Mouse (Mus musculus) liver, adult 2 months (tissue): ENCODE measurements around the gene Prkcg. TPM values are rescaled to one million over a fixed set of nuclear protein-coding genes. Genes with fewer than 3 reads are reported as not detected.

Source experiments
- DNase-seq: peaks from one replicate; pipeline ENCODE4 v3.0.0-alpha.2; 2011; ENCODE audit warnings: low read depth, low spot score; ENCODE audit errors: extremely low read depth
- H3K27ac ChIP-seq: fragments of 200-500 bp; replicated peaks from 2 replicates; pipeline ENCODE4 v1.5.1; 2012; ENCODE audit warnings: low read depth, mild to moderate bottlenecking, control low read depth, inconsistent platforms, low read length; ENCODE audit not compliant: insufficient read depth
- H3K27me3 ChIP-seq: fragments of 200-500 bp; 2 replicates; pipeline ENCODE4 v1.6.1; 2012; ENCODE audit warnings: mild to moderate bottlenecking, moderate library complexity, low read length, inconsistent platforms; ENCODE audit not compliant: control insufficient read depth, insufficient read depth
- H3K36me3 ChIP-seq: fragments of 200-500 bp; 2 replicates; pipeline ENCODE4 v1.6.1; 2012; ENCODE audit warnings: low read length, inconsistent platforms; ENCODE audit not compliant: control insufficient read depth, insufficient read depth
- H3K4me1 ChIP-seq: fragments of 200-500 bp; 2 replicates; pipeline ENCODE4 v1.6.1; 2011; ENCODE audit warnings: low read length; ENCODE audit not compliant: control insufficient read depth, insufficient read depth
- H3K4me3 ChIP-seq: fragments of 200-500 bp; 2 replicates; pipeline ENCODE4 v1.5.1; 2011; ENCODE audit warnings: low read depth, mild to moderate bottlenecking, control low read depth, low read length, moderate library complexity; ENCODE audit not compliant: insufficient read depth
- H3K79me2 ChIP-seq: fragments of 200-500 bp; 2 replicates; pipeline ENCODE4 v1.6.1; 2012; ENCODE audit warnings: inconsistent platforms, mild to moderate bottlenecking, low read length, moderate library complexity; ENCODE audit not compliant: control insufficient read depth, insufficient read depth
- H3K9ac ChIP-seq: fragments of 200-500 bp; 2 replicates; pipeline ENCODE4 v1.6.1; 2012; ENCODE audit warnings: low read depth, mild to moderate bottlenecking, control low read depth, inconsistent platforms, low read length
- CTCF ChIP-seq: fragments of 200-500 bp; IDR thresholded peaks from 2 replicates; pipeline ENCODE4 v1.5.1; 2011; ENCODE audit warnings: low read depth, low read length, control low read depth
- POLR2A ChIP-seq: fragments of 200-500 bp; IDR thresholded peaks from 2 replicates; pipeline ENCODE4 v1.6.1; 2011; ENCODE audit warnings: low read length, control low read depth; ENCODE audit not compliant: insufficient read depth; ENCODE audit errors: extremely low read depth
- WGBS: fragments of 180-500 bp; shearing (Covaris S2); methylation state at CpG from one replicate; pipeline ENCODE4 v1.1.7; 2018; 5-methylcytosine and 5-hydroxymethylcytosine counted together
- polyA plus RNA-seq: library from polyadenylated mRNA; depleted of rRNA; stranded (reverse); fragments of >200 nt; gene quantifications from 2 replicates; pipeline ENCODE4 v1.2.3, GENCODE M21; 2012
- total RNA-seq: library from RNA; depleted of rRNA; stranded (reverse); fragments of >200 nt; gene quantifications from 2 replicates; pipeline ENCODE4 v1.2.3, GENCODE M21; 2014

Gene Prkcg
- total and polyA plus RNA-seq, 2 experiments: under 0.01 to 0.26 TPM

- H3K4me3 ChIP-seq: no peak overlapping the region
- TF ChIP-seq POLR2A: no peak
- no peaks in the 10 kb centered on the region for H3K27me3 ChIP-seq
- WGBS: 85% methylated on average over 8 of the region's 8 CpGs
- H3K79me2 ChIP-seq: no peaks in the 10 kb centered on the region
- H3K27ac ChIP-seq: no peak overlapping the region
- H3K9ac ChIP-seq: no peak overlapping the region
- H3K36me3 ChIP-seq: no peaks in the 10 kb centered on the region
- DNase-seq: no peak
- no peaks in the 10 kb centered on the region for H3K4me1 ChIP-seq
Observed at GRCm38 (mm10) chr7:3313571-3313970, 24.6 kb downstream of the Prkcg start.

GRCm38 (mm10) chr7:3314121-3314520 is 25.1 kb downstream of the Prkcg start:
- no peak overlapping the region for H3K27ac ChIP-seq
- no peak overlapping the region for H3K9ac ChIP-seq
- H3K4me1 ChIP-seq: no peaks in the 10 kb centered on the region
- H3K36me3 ChIP-seq: no peaks in the 10 kb centered on the region
- no peaks in the 10 kb centered on the region for H3K27me3 ChIP-seq
- TF ChIP-seq POLR2A (no peak), CTCF (no peak)
- no peaks in the 10 kb centered on the region for H3K79me2 ChIP-seq
- H3K4me3 ChIP-seq: no peak overlapping the region
- DNase-seq: no peak
- WGBS: 73% methylated on average over 5 of the region's 5 CpGs

- Histone ChIP-seq H3K27ac (no peak overlapping the region), H3K79me2 (no peaks in the 10 kb centered on the region), H3K4me3 (no peak overlapping the region), H3K27me3 (no peaks in the 10 kb centered on the region), H3K4me1 (no peaks in the 10 kb centered on the region), H3K36me3 (no peaks in the 10 kb centered on the region), H3K9ac (no peak overlapping the region)
- 62% methylated on average over 4 of the region's 4 CpGs for WGBS
- TF ChIP-seq CTCF (no peak), POLR2A (no peak)
- DNase-seq: no peak
Observed at GRCm38 (mm10) chr7:3317704-3318103, 28.7 kb downstream of the Prkcg start.

GRCm38 (mm10) chr7:3320856-3321255 is 31.9 kb downstream of the Prkcg start:
- TF ChIP-seq CTCF: no peak
- TF ChIP-seq POLR2A: no peak
- no peaks in the 10 kb centered on the region for H3K36me3 ChIP-seq
- DNase-seq: no peak
- H3K9ac ChIP-seq: no peak overlapping the region
- no peak overlapping the region for H3K27ac ChIP-seq
- no peaks in the 10 kb centered on the region for H3K4me1 ChIP-seq
- no peaks in the 10 kb centered on the region for H3K27me3 ChIP-seq
- H3K79me2 ChIP-seq: no peaks in the 10 kb centered on the region
- no peak overlapping the region for H3K4me3 ChIP-seq
- WGBS: 71% methylated on average over 3 of the region's 3 CpGs

- no peaks in the 10 kb centered on the region for H3K79me2 ChIP-seq
- no peaks in the 10 kb centered on the region for H3K36me3 ChIP-seq
- 93% methylated on average over 1 of the region's 1 CpGs for WGBS
- no peak overlapping the region for H3K27ac ChIP-seq
- no peak for DNase-seq
- TF ChIP-seq POLR2A: no peak
- no peak for TF ChIP-seq CTCF
- H3K27me3 ChIP-seq: no peaks in the 10 kb centered on the region
- no peak overlapping the region for H3K9ac ChIP-seq
- H3K4me3 ChIP-seq: no peak overlapping the region
- H3K4me1 ChIP-seq: no peaks in the 10 kb centered on the region
Observed at GRCm38 (mm10) chr7:3323826-3324225, 34.8 kb downstream of the Prkcg start.

- DNase-seq: peak; percentile 6
- H3K9ac ChIP-seq: no peak overlapping the region
- H3K4me3 ChIP-seq: no peak overlapping the region
- peaks cover 5% of the 10 kb centered on the region; the same call in 1 of the 2 replicates for H3K4me1 ChIP-seq
- no peak overlapping the region for H3K27ac ChIP-seq
- H3K36me3 ChIP-seq: no peaks in the 10 kb centered on the region
- TF ChIP-seq CTCF (no peak), POLR2A (no peak)
- 60% methylated on average over 4 of the region's 4 CpGs for WGBS
- H3K79me2 ChIP-seq: no peaks in the 10 kb centered on the region
- no peaks in the 10 kb centered on the region for H3K27me3 ChIP-seq
Observed at GRCm38 (mm10) chr7:3327961-3328360, 39.0 kb downstream of the Prkcg start.
